Mouse (Mus musculus) splenic B cell, adult 2 months (primary cell): ENCODE measurements around the gene Btbd35f11.
"Not testable (repeated sequence)": the region's sequence is repeated elsewhere in the genome, so short reads cannot be mapped to it uniquely, and the experiment has no call there.

Source experiments
- DNase-seq: peaks from one replicate; pipeline ENCODE4 v3.0.0-alpha.2; 2011; ENCODE audit warnings: low read depth, low spot score
- H3K27me3 ChIP-seq: 2 replicates; pipeline ENCODE4 v1.6.1; 2012; ENCODE audit warnings: mild to moderate bottlenecking, low read length, moderate library complexity, mixed read lengths; ENCODE audit not compliant: control insufficient read depth, poor library complexity, insufficient read depth, severe bottlenecking
- H3K36me3 ChIP-seq: 2 replicates; pipeline ENCODE4 v1.6.1; 2012; ENCODE audit warnings: mild to moderate bottlenecking, low read length, moderate library complexity, mixed read lengths; ENCODE audit not compliant: control insufficient read depth, poor library complexity, insufficient read depth, severe bottlenecking

The Btbd35f11 gene

DNA sequence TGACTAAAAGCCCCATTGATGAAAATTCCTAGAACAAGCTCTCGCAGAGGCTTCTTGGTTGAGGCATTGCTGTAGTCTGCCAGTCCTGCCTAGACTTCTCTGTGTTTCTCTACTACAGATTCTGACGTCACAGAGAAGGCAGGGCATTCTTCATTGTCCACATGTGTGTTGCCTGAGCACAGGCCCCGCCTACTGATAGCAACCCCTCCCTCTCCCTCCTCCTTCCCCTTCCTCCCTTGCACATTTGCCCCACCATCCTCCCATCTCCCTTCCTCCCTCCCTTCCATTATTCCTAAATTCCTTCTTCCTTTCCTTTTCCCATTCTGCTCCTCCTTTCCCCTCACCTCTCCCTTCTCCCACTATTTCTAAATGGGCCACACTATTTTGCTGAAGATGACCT lies at the start of gene Btbd35f11:
TSS of gene Btbd35f11 (minus strand) at position 101 of the 400 bp plus-strand sequence.
- H3K27me3 ChIP-seq, H3K36me3 ChIP-seq, DNase-seq: not testable (repeated sequence)

DNA sequence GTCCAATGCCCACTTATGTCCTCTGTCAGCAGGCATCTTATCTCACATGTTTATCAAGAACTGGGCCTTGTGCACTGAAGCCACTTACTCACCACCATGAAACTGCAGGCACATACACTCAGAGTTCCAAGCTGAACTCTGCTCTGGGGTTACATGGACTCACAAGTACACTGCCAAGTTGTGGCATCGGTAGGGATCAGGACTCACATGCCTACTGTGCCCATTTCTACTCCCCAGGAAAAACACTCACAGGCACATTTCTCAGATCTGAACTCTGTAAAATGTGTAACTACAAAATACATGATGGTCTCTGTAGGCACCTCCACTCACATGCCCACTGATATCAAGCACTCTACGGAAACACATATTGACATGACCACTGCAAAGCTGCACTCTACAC lies 33.5 kb downstream of the Btbd35f11 start:
- not testable (repeated sequence) for H3K36me3 ChIP-seq, DNase-seq, H3K27me3 ChIP-seq
